Mouse (Mus musculus): ENCODE measurements around the gene Exosc5. TPM values are rescaled to one million over a fixed set of nuclear protein-coding genes. Genes with fewer than 3 reads are reported as not detected.

Exosc5 gene
- polyA plus RNA-seq, 1 experiment, result 21.6 TPM

GRCm38 (mm10) chr7:25686680-25687531 lies 27.9 kb downstream of the Exosc5 start, which contains the start of gene Tgfb1:
Gene Tgfb1 (plus strand): TSS chr7:25687002.
- H3K27ac ChIP-seq (ENCODE audit: insufficient read depth, low read length), result peak within 1 kb of the TSS; percentile 57
- H3K4me1 ChIP-seq (ENCODE audit: control insufficient read depth, insufficient read depth, low read length), result no peaks in the 10 kb centered on the region
- TF ChIP-seq POLR2A (IDR thresholded peaks at IDR 0.05; ENCODE audit: low read depth, low read length) (peak; percentile 70), CTCF (IDR thresholded peaks at IDR 0.05; ENCODE audit: borderline replicate concordance, insufficient read depth, low read length) (0 out of 2 replicates have a peak, but pooled peaks have one; percentile 14)
- H3K4me3 ChIP-seq (ENCODE audit: insufficient read depth, low read length), result peak within 1 kb of the TSS; percentile 94

DNA sequence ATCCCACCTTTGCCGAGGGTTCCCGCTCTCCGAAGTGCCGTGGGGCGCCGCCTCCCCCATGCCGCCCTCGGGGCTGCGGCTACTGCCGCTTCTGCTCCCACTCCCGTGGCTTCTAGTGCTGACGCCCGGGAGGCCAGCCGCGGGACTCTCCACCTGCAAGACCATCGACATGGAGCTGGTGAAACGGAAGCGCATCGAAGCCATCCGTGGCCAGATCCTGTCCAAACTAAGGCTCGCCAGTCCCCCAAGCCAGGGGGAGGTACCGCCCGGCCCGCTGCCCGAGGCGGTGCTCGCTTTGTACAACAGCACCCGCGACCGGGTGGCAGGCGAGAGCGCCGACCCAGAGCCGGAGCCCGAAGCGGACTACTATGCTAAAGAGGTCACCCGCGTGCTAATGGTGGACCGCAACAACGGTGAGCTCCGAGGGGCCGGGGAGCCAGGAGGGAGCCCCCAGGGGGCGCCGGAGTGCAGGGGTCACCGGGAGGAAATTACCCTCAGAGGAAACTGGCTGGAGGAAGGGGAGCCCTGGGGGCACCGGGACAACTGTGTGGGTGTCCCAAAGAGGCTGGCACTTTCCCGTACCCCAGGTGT lies 28.9 kb downstream of the Exosc5 start:
- H3K27ac ChIP-seq (ENCODE audit: insufficient read depth, low read length), result peak overlapping the region; percentile 57; the same call in 1 of the 2 replicates
- no peak for TF ChIP-seq CTCF (IDR thresholded peaks at IDR 0.05; ENCODE audit: borderline replicate concordance, insufficient read depth, low read length)
- TF ChIP-seq POLR2A (IDR thresholded peaks at IDR 0.05; ENCODE audit: low read depth, low read length), result no peak
- no peaks in the 10 kb centered on the region for H3K4me1 ChIP-seq (ENCODE audit: control insufficient read depth, insufficient read depth, low read length)
- H3K4me3 ChIP-seq (ENCODE audit: insufficient read depth, low read length), result peak overlapping the region; percentile 94

- Histone ChIP-seq H3K27ac (ENCODE audit: insufficient read depth, low read length) (peak overlapping the region; percentile 55), H3K4me1 (ENCODE audit: control insufficient read depth, insufficient read depth, low read length) (no peaks in the 10 kb centered on the region), H3K4me3 (ENCODE audit: insufficient read depth, low read length) (peak overlapping the region; percentile 94)
- TF ChIP-seq CTCF (IDR thresholded peaks at IDR 0.05; ENCODE audit: borderline replicate concordance, insufficient read depth, low read length) (no peak), POLR2A (IDR thresholded peaks at IDR 0.05; ENCODE audit: low read depth, low read length) (peak; percentile 43; the same call in 1 of the 2 replicates)
Observed at GRCm38 (mm10) chr7:25688810-25689586, 30.0 kb downstream of the Exosc5 start.

GRCm38 (mm10) chr7:25689603-25690021 lies 30.6 kb downstream of the Exosc5 start:
- Histone ChIP-seq H3K27ac (ENCODE audit: insufficient read depth, low read length) (peak overlapping the region; percentile 22), H3K4me1 (ENCODE audit: control insufficient read depth, insufficient read depth, low read length) (no peaks in the 10 kb centered on the region), H3K4me3 (ENCODE audit: insufficient read depth, low read length) (peak overlapping the region; percentile 94)
- TF ChIP-seq POLR2A (IDR thresholded peaks at IDR 0.05; ENCODE audit: low read depth, low read length), result no peak

GRCm38 (mm10) chr7:25690051-25690450 lies 31.1 kb downstream of the Exosc5 start:
- TF ChIP-seq POLR2A (IDR thresholded peaks at IDR 0.05; ENCODE audit: low read depth, low read length) (no peak), CTCF (IDR thresholded peaks at IDR 0.05; ENCODE audit: borderline replicate concordance, insufficient read depth, low read length) (no peak)
- Histone ChIP-seq H3K27ac (ENCODE audit: insufficient read depth, low read length) (no peak overlapping the region; the same call in 1 of the 2 replicates), H3K4me3 (ENCODE audit: insufficient read depth, low read length) (peak overlapping the region; percentile 94; the same call in 1 of the 2 replicates), H3K4me1 (ENCODE audit: control insufficient read depth, insufficient read depth, low read length) (no peaks in the 10 kb centered on the region)

DNA sequence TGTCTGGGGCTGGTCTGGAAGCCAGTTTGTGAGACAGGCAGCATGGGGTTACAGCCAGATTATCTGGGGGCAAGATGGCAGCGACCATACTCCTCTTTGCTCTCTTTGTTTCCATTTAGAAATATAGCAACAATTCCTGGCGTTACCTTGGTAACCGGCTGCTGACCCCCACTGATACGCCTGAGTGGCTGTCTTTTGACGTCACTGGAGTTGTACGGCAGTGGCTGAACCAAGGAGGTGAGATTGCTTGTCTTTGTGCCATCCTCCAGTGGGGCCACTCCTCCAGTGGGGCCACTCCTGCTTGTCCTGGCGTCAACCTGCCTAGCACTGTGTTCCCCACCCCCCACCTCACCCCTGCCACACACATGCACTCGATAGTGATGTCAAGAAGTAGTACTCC lies 35.1 kb downstream of the Exosc5 start:
- no peak overlapping the region for H3K27ac ChIP-seq (ENCODE audit: insufficient read depth, low read length)
- TF ChIP-seq POLR2A (IDR thresholded peaks at IDR 0.05; ENCODE audit: low read depth, low read length) (no peak), CTCF (IDR thresholded peaks at IDR 0.05; ENCODE audit: borderline replicate concordance, insufficient read depth, low read length) (no peak)
- H3K4me1 ChIP-seq (ENCODE audit: control insufficient read depth, insufficient read depth, low read length), result no peaks in the 10 kb centered on the region
- H3K4me3 ChIP-seq (ENCODE audit: insufficient read depth, low read length), result no peak overlapping the region

- H3K4me3 ChIP-seq (ENCODE audit: insufficient read depth, low read length), result no peak overlapping the region
- H3K4me1 ChIP-seq (ENCODE audit: control insufficient read depth, insufficient read depth, low read length), result no peaks in the 10 kb centered on the region
- no peak for TF ChIP-seq CTCF (IDR thresholded peaks at IDR 0.05; ENCODE audit: borderline replicate concordance, insufficient read depth, low read length)
- no peak for TF ChIP-seq POLR2A (IDR thresholded peaks at IDR 0.05; ENCODE audit: low read depth, low read length)
- H3K27ac ChIP-seq (ENCODE audit: insufficient read depth, low read length), result no peak overlapping the region
Observed at GRCm38 (mm10) chr7:25699851-25700250, 40.9 kb downstream of the Exosc5 start.

- H3K4me3 ChIP-seq (ENCODE audit: insufficient read depth, low read length), result no peak overlapping the region
- 0 out of 2 replicates have a peak, but pooled peaks cover 5% of the 10 kb centered on the region for H3K4me1 ChIP-seq (ENCODE audit: control insufficient read depth, insufficient read depth, low read length)
- no peak for TF ChIP-seq CTCF (IDR thresholded peaks at IDR 0.05; ENCODE audit: borderline replicate concordance, insufficient read depth, low read length)
- TF ChIP-seq POLR2A (IDR thresholded peaks at IDR 0.05; ENCODE audit: low read depth, low read length), result no peak
- no peak overlapping the region for H3K27ac ChIP-seq (ENCODE audit: insufficient read depth, low read length)
Observed at GRCm38 (mm10) chr7:25700732-25701131, 41.8 kb downstream of the Exosc5 start.

- Histone ChIP-seq H3K27ac (ENCODE audit: insufficient read depth, low read length) (no peak overlapping the region), H3K4me1 (ENCODE audit: control insufficient read depth, insufficient read depth, low read length) (0 out of 2 replicates have a peak, but pooled peaks cover 8% of the 10 kb centered on the region), H3K4me3 (ENCODE audit: insufficient read depth, low read length) (no peak overlapping the region)
- TF ChIP-seq POLR2A (IDR thresholded peaks at IDR 0.05; ENCODE audit: low read depth, low read length) (no peak), CTCF (IDR thresholded peaks at IDR 0.05; ENCODE audit: borderline replicate concordance, insufficient read depth, low read length) (no peak)
Observed at GRCm38 (mm10) chr7:25702350-25702749, 43.4 kb downstream of the Exosc5 start.
